Mouse (Mus musculus): ENCODE results near the gene Hspb2. TPM values are rescaled to one million over a fixed set of nuclear protein-coding genes. Genes with fewer than 3 reads are reported as not detected.

Hspb2 gene
- 100 to 1,000 TPM; 119 to 133 TPM for total RNA-seq (2021)

DNA sequence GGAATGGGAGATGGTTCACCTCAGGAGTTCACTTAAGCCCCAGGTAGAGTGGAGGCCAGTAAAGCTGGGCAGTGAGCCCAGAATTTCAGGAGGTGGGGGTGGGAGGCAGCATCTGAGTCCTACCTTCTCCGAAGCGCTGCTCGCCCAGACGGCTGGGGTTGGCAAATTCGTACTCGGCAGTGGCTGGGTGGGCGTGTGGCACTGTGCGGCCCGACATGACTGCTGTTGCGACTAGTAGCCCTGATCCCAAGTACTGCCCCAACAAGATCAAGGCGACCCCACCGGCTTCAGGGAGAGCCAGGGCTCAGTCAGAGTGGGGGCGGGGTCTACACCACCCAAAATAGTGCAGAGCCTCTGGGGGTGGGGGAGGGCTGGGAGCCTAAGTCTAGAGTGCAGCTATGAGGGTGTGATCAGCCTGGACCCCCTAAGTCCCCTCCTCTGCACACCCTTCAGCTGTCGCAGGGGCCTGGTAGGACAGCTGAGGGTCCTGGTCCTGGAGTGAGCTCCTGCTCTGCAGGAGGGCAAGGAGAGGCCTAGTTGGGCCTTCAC is at the start of gene Hspb2:
Hspb2 (minus strand) TSS at position 301 of the 549 bp plus-strand sequence.
- DNase-seq = peak; percentile 82 to 84
- intact Hi-C loops (cut with DNase I) = no loop called here

DNA sequence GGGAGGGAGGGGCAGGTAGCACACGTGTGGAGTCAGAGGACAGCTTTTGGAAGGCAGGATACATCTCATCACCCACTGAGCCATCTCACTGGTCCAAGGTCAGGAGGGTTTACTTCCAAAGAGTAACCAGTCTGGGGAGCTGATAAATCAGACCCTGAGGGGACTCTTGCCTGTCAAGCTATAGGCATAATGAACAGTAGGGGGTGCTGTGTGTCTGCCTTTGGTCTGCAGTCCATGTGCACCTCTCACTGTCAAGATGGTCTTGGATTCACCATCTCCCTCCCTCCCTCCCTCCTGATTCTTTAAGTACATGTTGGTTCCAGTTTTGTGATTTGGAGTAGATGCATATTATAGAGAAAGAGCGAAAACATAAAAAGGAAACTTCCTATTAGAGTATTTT is 48.8 kb upstream of the Hspb2 start:
- intact Hi-C loops (cut with DNase I) = loop anchor here (1.0 to 2.0 kb wide), 2 partner anchors 208 to 352 kb away; partner anchors contain the start of gene Sik2
- DNase-seq = peak; percentile 46 to 71

DNA sequence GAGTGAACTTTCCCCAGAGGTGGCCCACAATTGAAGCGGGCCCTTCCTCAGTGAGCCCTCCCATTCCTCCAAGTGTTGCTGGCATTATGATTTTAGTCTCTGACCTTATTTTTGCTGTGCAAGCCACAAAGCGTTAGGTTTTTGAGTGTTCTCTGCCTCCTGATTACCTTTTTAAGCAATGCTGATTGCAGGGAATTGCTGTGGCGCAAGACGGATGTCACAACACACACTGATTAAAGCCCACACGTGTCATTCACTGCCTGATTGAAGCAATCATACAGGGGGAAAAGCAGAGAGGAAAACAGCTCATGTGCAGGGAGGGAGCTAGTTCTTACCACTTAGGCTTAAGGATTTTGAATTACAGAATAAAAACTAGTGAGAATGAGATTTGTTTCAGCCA is 46.2 kb upstream of the Hspb2 start:
- no peak for DNase-seq
- intact Hi-C loops (cut with DNase I) = no loop called here

DNA sequence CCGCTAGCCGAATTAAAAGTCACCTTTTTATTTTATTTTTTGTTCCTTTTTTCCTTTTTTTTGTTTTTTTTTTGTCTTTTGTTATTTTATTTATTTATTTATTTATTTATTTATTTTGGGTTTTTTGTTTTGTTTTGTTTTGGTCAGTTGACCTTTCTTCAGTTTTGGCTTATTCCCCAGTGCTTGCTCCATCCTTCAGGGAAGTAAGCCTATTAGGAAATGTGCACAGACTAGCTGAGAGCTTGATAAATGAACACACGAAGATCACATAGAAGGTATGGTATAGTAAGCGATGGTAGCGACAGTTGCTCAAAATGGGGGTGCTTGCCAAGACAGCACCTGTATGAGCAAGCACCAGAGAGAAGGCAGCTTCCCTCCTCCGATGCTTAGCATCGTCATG is 45.5 kb upstream of the Hspb2 start:
- no peak for DNase-seq
- intact Hi-C loops (cut with DNase I) = no loop called here

DNA sequence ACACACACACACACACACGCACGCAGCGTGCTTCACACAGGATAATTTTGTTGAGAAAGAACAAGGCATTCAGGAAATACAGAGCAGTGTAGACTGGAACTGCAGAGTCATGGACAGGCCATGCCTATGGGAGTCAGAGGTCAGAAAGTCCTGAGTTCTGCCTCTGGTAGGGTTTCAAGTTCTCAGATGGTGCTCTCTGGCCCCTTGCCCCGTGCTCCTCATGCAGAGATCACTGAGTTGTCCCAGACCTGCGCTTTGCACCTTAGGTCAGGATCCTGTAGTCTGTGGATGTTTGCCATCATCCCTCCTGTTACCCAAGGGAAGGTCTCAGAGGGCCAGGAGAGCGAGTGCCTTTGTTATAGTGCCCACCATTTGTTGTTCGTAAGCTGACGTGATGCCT is 44.6 kb upstream of the Hspb2 start:
- no peak for DNase-seq
- intact Hi-C loops (cut with DNase I) = no loop called here

DNA sequence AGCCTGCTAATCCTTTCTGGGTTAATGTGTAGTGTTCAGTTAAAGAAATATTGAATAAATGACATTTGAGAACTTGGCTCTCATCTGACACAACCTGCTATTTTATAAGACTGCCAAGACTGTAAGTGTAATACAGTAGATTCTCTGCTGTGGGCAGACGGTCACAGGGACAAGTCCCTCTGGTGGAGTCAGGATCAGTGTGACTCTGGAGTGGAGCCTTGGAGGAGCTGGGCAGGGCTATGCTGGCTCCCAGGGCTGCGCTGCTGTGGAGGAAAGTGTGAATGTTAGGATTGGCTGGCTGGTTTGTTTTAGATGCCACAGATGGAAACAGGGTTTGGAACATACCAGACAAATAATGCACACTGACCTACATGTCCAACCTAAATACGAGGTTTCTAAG is 43.1 kb upstream of the Hspb2 start:
- DNase-seq = no peak
- intact Hi-C loops (cut with DNase I) = no loop called here

DNA sequence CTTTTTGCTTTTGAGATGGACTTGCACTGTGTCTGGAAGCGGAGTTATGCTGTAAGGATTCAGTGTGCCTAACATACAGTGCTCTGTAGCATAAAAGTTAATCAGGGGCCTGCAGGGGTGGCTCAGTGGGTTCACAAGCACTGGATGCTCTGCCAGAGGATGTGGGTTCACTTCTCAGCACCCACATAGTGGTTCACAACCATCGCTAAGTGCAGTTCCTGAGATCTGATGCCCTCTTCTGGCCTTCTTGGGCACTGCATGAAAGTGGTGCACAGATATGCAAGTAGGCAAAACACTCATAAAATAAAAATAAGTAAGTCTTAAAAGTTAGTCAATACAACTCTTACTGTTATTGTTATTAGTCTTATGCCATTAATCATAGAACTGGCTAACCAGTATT is 30.0 kb upstream of the Hspb2 start:
- peak in 1 of 2 experiments; percentile 40 for DNase-seq
- intact Hi-C loops (cut with DNase I) = no loop called here

DNA sequence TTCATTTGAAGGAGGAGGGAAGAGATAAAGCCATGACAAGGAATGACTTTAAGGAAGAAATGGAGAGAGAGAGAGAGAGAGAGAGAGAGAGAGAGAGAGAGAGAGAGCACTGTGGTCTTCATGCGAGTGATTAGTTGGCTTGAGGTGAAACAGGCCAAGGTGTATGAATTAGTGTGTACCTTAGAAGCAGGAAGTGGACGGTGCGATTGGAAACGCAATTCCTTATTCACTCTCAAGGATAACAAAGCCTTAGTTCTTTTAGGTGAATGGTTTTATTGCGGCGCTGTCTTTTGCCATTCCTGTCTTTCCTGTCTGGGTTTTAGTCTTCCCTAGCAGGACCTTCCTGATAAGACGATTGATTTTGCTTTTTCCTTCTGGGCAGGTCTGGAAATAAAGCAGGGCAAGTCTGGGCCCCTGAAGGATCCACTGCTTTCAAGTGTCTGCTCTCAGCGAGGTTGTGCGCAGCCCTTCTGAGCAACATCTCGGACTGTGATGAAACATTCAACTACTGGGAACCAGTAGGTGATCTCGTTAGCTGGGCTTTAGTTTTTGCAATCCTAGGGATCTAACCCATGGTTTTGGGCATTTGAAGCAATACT is 24.1 kb upstream of the Hspb2 start:
- DNase-seq = no peak
- intact Hi-C loops (cut with DNase I) = no loop called here

DNA sequence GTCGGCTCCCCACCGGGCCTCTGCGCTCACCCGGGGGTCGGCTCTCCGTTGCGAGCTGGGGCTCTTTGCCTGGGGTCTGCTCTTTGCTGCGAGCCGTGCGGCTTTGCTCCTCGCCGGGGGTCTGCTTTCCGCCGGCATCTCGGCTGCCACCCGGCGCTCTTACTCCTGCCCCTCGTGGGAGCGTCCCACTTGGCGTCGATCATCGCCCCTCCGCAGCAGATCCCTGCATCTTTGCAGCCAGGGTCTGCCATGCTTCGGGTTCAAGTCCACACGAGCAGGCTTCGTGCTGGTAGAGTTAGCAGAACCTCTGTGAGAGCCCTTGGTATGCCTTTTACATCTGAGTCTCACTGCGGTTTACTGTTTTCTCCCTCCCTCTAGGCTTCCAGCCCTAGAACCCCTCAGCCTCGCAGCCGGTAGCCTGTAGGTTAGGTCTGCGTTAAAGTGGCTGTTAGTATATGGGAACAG is 23.5 kb upstream of the Hspb2 start:
- intact Hi-C loops (cut with DNase I) = no loop called here

DNA sequence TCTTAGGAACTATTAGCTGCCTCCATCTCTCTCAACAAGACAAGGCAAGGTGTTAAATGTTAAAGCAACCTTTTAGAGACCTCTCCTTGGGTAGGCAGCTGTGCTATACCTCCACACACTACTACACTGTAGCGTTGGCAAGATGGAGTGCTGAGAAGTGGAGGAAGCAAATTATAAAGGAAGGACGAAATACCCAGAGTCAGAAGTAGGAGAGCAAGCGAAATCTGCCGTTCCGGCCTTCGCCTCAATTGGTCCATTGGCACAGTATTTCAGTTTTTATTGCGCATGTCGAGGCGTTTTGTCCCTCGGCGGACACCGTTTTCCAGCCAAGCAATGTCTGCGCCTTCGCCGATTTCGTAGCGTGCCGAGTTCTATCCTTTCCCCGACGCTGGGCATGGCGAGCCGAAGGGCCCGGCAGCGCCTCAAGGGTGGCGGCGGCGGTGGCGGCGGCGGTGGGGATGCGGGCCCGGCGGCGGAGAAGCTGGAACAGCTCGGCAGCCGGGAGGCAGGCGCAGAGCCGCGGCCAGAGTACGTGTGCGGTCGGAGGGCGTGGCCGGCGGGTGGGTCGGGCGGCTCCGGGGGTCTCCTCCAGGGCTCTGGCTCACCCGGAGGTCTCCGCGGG is 22.9 kb upstream of the Hspb2 start, which contains the start of the genes Alg9 and 1110032A03Rik:
Alg9 (plus strand) TSS at position 29 of the 622 bp plus-strand sequence.
1110032A03Rik (minus strand) TSS at position 530 of the 622 bp plus-strand sequence.
- peak; percentile 93 for DNase-seq
- intact Hi-C loops (cut with DNase I) = no loop called here

More for the DNA sequence above, 23.5 kb upstream of the Hspb2 start:
- peak in 1 of 2 experiments; percentile 20 for DNase-seq

DNA sequence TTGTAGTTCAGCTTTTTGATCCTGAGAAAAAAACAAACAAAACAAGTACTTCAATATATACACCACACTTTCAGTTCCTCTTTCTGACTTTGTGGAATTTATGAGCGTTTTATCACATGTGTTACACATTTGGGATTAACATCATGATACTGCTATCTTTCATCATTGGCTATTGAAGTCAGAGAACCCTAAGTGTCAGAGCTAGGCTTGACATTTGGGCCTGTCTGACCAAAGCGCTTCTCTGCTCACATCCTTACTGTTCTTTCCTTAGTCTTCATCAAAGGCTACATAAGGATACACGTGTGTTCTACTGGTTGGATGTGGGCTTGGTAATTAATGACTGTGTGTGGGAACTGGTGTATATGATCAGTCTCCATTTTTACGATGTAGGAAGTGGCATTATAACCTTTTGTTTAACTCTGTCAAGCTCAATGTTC is 21.9 kb upstream of the Hspb2 start:
- no peak for DNase-seq
- intact Hi-C loops (cut with DNase I) = no loop called here

DNA sequence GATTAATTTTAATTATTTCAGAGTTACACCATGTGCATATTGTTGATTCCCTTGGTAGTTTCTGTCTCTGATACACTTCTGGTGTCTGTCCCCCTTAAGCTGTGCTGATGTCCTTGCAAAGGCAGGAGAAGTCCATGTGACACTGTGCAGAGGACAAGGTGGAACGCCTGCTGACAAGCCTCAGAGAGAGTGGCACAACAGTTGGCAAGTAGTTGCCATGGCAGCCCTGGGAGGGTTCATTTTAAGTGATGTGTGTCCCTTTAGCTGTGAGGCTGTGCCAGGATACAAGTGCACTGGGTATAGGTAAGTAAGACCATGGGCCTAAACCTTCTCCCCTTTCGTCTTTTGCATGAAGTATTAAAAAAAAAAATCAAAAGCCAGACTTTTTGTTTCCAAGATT is 17.9 kb upstream of the Hspb2 start:
- intact Hi-C loops (cut with DNase I) = no loop called here
- peak; percentile 43 to 48 for DNase-seq

DNA sequence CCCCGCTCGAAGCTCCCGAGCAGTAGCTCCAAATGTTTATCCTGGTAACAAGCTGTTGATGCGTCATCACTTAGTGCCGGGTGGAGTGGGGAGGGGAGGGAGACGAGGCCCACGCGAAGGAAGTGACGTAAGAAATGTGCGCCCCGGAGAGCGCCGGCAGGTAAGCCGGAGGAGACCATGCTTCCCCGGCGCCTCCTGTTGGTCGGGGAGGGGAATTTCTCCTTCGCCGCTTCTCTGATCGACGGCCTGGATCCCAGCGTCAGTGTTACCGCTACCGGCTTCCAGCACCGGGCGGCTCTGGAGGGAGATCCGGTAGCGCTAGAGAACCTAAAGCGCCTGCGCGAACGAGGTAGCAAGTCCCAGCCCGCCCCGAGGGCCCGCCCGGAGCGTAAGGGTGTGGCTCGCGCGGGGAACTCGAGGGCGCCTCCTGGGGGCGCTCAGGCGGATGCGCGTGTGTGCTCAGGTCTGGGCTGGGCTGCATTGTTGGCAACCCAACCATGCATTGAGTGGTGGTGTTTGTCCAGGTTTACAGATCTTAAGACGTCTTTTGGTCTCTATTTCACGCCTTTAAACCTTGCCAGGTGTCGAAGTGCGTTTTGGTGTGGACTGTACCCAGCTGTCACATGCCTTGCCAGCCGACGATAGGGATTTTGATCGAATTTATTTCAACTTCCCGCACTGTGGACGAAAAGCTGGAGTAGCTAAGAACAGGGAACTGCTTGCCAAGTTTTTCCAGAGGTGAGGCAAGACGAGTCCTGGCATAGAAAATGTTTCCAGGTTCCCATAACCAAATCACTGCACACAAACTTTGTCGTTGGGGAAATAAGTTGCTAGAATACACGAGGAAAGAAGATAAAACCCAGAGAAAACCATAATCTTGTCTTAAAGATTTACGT is 16.2 kb upstream of the Hspb2 start, which contains the start of gene Fdxacb1:
Fdxacb1 (plus strand) TSS at position 130 of the 896 bp plus-strand sequence.
- intact Hi-C loops (cut with DNase I) = loop anchor here (5.0 kb wide), 3 partner anchors 71 to 166 kb away; partner anchors contain the start of genes Nkapd1, Pih1d2, Sdhd and Timm8b
- peak; percentile 99 for DNase-seq

DNA sequence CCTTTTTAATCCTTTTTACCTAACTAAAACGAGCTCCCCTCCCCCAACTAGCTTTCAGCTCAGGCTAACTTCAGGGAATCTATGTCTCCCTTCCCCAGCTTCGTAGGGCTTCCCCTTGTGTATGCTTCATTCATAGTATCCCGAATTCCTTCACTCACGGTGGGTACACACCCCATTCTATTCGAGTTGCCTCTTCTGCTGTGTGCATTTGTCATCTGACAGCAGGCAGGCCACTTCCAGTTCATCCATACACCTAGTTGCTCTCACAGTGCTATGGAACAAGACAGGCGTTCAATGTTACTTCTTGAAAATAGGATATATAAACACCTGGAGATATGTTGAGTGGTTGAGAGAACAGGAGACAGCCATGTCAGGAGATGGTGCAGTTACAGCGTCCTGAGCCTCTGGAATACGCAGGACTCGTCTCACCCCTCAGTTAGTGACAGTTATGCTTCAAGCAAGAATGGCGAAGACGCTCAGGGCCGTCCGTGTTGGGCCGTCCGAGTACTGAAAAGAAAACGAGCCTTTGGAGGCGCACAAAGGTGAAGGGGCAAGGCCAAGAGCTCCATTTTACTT is 15.5 kb upstream of the Hspb2 start:
- intact Hi-C loops (cut with DNase I) = loop anchor here (5.0 kb wide), 3 partner anchors 70 to 165 kb away; partner anchors contain the start of genes Nkapd1, Pih1d2, Sdhd and Timm8b
- DNase-seq = peak in 1 of 2 experiments; percentile 29

DNA sequence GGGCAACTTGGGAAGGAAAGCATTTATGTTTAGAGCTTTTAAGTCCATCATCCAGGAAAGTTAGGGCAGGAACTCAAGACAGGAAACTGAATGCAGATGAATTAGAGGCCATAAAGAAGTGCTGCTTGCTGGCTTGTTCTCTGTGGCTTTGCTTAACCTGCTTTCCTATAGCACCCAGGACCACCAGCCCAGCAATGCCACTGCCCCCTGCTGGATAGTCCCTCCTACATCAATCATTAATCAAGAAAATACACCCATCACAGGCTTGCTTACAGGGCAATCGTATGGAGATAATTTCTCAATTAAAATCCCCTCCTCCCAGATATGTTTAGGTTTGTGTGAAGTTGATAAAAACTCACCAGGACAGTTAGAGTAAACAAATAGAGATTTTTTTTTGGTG is 11.2 kb upstream of the Hspb2 start:
- DNase-seq = peak in 1 of 2 experiments; percentile 48
- intact Hi-C loops (cut with DNase I) = no loop called here

DNA sequence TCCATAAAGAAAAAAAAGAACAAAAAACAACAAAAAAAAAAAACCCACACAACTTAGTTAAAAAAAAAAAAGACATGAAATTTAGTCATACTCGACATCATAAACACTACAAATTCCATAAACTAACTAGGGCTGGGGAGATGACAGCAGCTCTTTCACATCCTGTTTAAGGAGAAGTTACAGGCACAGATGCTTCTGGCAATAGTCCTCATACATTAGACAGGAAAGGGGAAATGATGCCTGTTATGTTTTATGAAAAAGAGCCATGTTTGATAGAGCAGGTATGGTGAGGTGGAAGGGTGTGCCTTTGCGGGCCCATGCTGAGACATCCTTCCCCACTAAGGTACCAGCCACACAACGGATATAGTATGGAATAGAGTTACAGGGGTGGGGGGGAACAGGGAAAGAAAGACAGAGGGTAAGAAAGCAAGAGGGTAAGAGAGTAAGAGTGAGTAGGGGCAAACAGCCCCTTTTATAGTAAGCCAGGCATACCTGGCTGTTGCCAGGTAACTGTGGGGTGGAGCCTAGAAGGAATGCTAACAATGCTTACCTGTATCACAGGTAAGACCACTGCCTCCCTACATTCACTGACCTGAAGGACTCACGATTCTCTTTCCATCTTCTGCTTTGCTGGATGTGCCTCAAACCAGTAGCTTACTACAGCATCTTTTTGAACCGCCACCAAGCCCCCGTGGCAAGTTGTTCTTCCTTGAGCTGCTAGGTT is 9.5 kb upstream of the Hspb2 start:
- DNase-seq = no peak
- intact Hi-C loops (cut with DNase I) = no loop called here

DNA sequence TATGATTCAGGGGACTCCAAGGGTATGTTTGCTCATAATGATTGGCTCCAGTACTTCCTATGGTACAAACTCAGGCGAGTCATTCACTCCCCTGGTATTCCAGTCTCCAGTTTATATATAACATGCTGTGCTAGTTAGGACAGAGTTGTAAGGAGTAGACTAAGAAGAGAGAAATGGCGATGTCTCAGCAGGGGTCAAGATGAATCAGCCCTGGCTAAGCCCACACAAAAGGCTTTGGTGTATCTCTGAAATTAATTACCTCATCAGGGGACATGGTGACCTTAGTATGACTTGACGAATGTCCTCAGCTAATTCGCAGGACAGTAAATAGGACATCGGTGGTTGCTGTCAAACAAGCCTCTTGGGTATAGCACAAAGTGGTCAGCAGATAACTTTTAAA is 4.6 kb upstream of the Hspb2 start:
- intact Hi-C loops (cut with DNase I) = no loop called here
- DNase-seq = no peak

DNA sequence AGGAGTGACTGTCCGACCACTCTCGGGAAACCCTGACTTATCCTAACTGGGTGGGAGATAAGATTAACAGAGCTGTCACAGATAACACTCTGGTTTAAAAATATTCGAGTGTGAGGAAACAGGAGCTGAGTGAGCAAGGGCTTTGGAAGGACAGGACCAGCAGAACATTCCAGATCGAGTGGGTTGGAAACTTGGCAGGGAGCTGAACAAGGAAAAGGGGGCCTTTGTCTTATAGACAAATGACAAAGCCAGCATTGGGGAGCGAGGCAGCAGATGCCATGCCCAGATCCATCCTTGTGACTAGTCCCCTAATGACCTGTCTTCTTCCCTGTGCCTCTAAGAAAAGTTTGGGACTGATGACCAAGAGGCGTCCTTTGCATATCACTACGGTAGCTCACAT is 1.8 kb upstream of the Hspb2 start:
- intact Hi-C loops (cut with DNase I) = loop anchor here (1.0 kb wide), 1 partner anchor 31 kb away; no protein-coding TSS in a partner anchor
- peak; percentile 43 to 44 for DNase-seq
